Mouse (Mus musculus) NIH3T3 (cell line): Measurements from ENCODE around the gene Ccdc15.
A peak's percentile ranks its signal among the peaks of the same experiment; 100 is the strongest.
"Not testable (repeated sequence)": the region's sequence is repeated elsewhere in the genome, so short reads cannot be mapped to it uniquely, and the experiment has no call there.

Experiments
- DNase-seq: peaks from one replicate; pipeline ENCODE4 v3.0.0-alpha.2; 2012; ENCODE audit warnings: low read depth

Gene Ccdc15

GRCm38 (mm10) chr9:37349050-37349449 is 818 bp upstream of the Ccdc15 start:
- no peak for DNase-seq

DNA sequence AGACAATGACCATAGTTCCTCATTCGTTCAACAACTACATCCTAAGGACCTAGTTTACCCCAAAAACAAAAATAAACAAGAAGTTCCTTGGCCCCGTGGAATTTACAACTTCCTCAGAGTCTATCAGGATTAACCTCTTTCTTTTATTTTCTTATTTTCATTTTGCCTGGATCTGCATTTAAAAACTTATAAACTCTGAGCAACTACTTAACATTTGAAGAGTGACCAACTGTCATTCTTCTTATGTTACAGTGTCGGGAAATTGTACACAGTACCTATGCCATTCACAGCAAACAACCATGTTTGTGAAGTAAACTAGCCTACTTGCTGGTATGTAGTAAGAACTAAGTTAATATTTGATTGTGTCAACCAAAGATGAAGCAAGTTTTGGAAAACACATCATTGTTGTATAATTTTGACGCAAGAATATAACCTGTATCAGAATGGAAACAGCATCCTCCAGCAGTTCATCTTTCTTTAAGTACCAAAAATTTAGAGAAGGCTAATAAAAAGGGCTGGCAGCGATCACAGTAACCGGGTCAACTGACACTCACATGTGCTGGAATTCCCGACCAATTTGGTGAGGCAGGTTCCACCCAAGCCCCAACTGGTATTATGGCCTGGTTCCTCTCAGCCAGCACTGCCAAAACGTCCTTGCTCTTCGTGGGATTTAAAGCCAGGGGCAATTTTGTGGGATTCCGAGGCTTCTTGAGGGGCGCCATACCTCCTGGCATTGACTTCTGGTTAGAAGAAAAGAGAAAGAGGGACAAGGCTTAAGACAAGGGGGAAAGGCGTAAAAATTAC is 846 bp downstream of the Ccdc15 start:
- DNase-seq = peak; percentile 19

GRCm38 (mm10) chr9:37345406-37345805 is 2.8 kb downstream of the Ccdc15 start:
- no peak for DNase-seq

DNA sequence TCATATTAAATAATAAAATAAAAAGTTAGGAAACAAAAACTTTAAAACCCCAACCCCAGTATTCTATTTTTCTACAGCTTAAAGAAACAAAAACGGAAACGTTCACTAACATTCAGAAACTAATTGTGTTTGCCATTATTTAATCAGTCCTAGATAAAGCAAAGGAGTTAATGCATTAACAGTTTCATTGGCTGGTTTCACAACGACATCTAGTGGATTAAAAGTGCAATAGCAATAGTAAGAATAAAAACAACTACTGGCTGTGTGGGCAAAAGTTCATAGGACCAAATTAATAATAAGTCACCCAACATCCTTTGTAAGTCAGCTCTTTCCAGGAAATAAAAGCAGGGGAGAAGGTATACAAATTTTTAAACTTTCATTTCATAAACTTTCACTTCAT is 18.8 kb downstream of the Ccdc15 start:
- DNase-seq = peak; percentile 47

GRCm38 (mm10) chr9:37301720-37302119 is 46.5 kb downstream of the Ccdc15 start:
- DNase-seq = no peak

- DNase-seq = not testable (repeated sequence)
These were observed 47.7 kb downstream of the Ccdc15 start for GRCm38 (mm10) chr9:37300501-37300900.

DNA sequence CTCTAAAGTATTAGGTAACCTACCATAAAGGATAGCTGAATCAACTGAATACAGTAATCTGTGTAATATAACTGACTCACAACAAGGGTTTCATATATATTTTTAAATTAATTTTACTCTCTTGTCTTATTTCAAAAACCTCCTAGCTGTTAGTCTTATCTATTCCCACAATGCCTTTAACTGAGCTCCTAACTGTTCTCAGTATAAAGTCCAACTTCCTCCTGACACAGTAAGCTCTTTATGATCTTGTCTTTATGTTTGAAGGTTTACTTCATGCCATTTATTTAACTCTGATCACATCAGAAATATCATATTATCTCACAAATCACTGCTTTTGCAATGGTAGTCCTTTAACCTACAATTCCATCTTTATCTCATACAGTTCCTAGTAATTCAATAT is 52.6 kb downstream of the Ccdc15 start:
- DNase-seq = no peak

DNA sequence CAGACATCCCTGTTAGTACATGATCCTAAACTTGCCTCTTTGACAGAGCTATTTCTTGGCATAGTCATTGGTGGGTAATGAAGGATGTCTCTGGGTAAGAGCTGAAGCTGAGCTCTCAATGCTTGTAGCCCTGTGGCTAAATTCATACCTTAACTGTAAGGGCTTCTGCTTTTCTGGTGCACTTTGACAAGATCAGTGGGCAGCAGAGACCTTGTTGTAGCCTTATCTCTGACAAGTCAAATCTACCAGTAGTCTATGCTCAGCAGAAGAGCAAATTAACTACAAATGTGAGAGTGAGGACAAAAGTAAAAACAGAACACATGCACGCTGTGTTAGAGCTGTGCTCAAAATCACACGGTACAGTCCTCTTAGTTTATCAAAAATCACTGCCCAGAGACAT is 81.6 kb downstream of the Ccdc15 start:
- DNase-seq = no peak

- DNase-seq = peak; percentile 87
These were observed 92.4 kb downstream of the Ccdc15 start for GRCm38 (mm10) chr9:37255889-37256225.

DNA sequence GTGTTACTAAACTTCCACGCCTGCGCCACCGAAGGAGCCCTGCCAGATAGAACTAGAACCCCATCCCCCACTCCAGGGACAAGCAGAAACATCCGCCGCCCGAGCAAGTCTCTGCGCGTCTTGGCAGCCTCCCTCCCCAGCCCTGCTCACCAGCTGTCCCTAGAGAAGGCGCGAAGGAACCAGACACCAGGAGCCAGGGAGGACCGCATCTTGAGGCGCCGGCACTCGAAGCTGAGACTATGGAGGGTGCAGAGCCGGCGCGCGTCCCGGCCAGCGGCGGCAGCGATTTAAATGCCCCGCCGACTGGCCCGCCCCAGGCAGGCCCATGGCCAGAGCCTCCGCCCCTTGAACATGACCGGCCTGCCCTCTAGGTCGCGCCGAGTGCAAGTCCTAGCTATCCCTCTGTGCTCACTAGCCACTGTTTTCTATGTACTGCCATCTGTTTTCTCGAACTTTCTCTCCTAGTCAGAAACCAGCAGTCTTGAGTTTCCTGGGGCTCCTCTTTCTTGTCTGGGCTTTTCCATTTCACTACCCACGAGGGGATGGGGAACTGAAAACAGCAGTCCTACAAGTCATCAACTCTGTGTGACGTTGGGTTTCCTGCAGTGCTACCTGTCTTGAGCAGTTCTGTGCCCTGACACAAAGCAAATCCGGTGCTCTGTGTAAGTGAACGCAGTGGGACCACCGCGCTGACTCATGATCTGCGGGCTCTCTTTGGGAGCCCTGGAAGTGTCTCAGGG is 92.9 kb downstream of the Ccdc15 start, which contains the start of gene Slc37a2:
Gene Slc37a2, minus strand, starts transcription at position 590 of the 740 bp plus-strand sequence.
- peak; percentile 58 for DNase-seq

DNA sequence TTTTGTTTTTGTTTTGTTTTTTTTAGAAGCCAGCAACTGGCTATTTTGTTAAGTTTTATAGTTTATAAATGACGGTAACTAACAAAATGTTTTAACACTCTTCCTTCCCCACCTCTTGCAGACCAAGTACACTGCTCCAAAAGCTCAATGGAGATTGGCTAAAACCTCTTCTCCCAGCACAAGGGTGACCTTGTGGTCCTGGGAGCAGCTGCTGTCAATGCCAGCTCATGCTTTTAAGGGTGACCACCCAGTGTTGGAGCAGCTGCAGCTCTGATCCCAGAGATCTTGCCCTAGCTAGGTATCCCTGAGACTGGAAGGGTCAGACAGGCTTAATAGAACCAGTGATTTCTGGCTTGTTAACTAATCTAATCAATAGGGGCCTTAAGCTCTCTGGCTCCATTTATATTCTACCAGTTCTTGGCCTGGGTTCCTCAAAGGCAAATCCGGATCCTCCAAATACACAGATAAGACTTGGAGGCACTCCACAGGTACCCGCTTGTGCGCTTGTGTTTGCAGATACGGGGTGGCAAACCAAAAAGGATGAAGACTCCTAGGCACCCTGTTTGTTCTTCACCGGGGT is 93.6 kb downstream of the Ccdc15 start:
- DNase-seq = no peak

DNA sequence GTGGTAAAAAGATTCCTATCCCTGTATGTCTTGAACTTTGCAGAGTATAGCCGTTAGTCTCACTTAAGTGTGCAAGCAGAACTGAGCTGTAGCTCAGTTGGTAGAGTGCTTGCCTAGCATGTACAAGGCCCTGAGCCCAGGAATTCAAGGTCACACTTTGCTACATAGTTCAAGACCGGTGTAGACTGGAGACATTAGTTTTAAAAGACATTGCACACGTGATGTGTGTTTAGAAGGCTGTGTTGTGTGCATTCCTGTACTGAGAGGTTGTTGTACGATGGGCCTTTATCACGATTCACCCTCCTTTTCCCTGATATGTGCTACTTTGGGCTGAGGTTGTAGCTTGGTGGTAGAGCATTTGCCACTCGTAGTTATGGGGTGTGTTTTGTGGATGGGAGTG is 97.6 kb downstream of the Ccdc15 start:
- no peak for DNase-seq

DNA sequence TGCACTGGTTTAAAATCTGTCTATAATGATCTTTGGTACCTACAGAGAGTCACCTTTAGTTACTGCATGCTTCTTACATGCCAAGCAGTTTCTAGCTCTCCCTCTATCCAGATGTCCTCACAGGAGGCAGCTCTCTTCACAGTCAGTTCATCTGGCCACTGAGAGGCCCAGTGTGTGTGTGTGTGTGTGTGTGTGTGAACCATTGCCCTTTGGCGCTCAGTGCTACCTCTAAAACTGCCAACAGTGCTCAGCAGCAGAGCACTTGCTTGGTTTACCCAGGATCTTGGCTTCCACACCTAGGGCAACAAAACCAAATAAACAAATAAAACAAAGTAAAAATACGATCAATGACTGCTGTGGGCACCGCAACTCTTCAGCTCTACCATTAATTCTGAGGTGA is 98.3 kb downstream of the Ccdc15 start:
- DNase-seq = no peak

DNA sequence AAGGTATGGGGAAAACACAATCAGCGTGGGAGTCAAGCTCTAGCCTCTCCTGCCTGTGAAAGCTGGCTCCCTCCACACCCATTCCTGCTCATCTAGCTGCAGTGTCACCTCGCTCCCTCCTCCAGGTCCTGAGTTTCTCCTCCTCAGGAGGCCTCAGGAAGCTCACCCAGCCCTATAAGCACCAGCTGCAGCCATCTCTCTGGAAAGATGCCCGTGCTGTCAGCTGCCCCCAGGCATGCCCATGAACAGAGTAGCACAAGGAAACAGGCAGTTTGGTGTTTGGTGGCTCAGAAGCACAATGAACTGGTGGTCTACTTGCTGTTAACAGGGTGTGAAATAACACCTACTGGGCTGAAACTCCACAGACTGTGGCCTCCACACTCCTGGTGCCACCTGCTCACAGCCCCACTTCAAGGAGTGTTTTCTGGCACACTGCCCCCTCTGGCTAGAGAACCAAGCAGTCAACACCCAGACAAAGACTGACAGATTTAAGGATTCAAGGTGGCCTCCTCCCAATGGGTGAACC is 99.8 kb downstream of the Ccdc15 start:
- DNase-seq = no peak

DNA sequence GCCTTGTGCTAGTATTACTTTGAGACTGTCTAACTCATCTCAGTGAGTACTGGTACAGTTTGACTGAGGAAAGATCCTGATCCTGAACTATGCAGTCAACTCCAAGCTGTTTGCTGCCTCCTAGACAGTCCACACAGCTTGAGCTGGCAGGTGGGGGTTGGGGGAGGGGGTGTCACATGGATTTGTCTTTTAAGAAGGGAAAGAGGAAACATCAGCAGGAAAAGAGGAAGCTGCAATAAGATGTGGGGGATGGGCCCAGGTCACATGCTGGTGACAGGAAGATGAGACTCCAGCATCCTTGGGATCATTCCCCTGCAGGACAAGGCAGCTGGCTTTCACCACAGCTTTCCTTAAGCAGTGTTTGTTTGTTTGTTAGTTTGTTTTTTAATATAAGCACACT is 100.8 kb downstream of the Ccdc15 start:
- no peak for DNase-seq

- no peak for DNase-seq
These were observed 102.4 kb downstream of the Ccdc15 start for GRCm38 (mm10) chr9:37245810-37246209.

GRCm38 (mm10) chr9:37245404-37245803 is 102.8 kb downstream of the Ccdc15 start:
- no peak for DNase-seq

DNA sequence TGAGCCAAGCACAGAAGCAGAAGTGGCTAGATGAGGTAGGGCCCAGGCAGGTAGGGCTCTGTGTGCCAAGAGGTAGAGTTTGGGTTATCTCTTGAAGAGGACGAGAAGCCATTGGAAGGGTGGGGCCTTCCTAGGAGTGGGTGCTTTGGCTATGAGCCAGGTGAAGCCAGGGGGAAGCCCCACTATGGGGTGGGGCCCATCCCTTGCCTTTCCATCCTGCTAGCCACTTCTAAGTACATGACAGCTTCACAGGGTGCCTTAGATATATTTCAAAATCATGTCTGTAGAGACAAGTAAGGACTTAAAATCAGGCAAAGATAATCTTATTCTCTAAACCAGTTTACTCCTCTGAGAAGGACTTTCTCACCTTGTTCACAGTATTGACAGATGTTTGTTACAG is 103.6 kb downstream of the Ccdc15 start:
- no peak for DNase-seq

- DNase-seq = no peak
These were observed 105.5 kb downstream of the Ccdc15 start for GRCm38 (mm10) chr9:37242764-37243163.

DNA sequence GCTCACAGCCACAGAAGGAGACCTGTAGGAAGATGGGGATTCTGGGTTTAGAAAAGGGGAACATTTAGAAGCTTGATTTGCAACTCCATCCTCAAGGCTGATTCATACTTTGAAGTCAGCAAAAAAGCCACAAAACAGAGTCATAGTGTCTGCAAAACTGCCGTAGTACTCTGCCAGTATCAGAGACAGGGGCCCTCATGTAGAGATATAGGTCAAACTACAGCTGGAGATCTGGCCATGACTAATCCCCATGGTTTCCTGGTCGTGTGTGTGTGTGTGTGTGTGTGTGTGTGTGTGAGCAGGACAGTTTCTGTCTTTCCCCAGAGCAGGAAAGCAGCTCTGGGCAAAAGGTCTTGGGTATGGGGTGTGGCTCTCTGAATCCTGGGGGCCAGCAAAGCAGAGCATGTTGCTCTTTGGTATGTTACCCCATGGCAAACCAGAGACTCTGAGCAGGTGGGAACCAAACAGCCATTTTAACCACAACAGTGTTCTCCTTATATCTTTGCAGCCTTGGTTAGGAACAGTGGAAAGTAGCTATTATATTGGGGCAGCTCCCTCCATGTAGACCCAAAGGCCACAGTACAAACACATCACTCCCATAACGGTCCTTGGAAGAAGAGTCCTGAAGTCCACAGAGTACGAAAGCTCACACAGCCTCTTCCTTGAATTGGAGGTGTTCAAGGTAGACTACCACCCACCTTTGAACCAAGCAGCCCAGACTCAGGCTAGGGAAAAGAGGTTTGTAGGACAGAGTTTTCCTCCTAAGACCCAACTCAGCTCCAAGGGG is 112.1 kb downstream of the Ccdc15 start:
- DNase-seq = peak; percentile 79

GRCm38 (mm10) chr9:37232201-37233195 is 115.7 kb downstream of the Ccdc15 start:
- DNase-seq = peak; percentile 36
